Mouse (Mus musculus): Measurements from ENCODE around the gene Cd5.

Gene Cd5

GRCm38 (mm10) chr19:10758708-10759107 is 19.9 kb upstream of the Cd5 start:
- DNase-seq (ENCODE audit: low read depth, low spot score) = no peak

- no peak for DNase-seq (ENCODE audit: low read depth, low spot score)
Measured at GRCm38 (mm10) chr19:10757526-10757925, 18.7 kb upstream of the Cd5 start.

- DNase-seq (ENCODE audit: low read depth, low spot score) = no peak
Measured at GRCm38 (mm10) chr19:10757125-10757524, 18.3 kb upstream of the Cd5 start.

- no peak for DNase-seq (ENCODE audit: low read depth, low spot score)
Measured at GRCm38 (mm10) chr19:10752646-10753045, 13.8 kb upstream of the Cd5 start.

- no peak for DNase-seq (ENCODE audit: low read depth, low spot score)
Measured at GRCm38 (mm10) chr19:10752106-10752505, 13.3 kb upstream of the Cd5 start.

- DNase-seq (ENCODE audit: low read depth, low spot score) = no peak
Measured at GRCm38 (mm10) chr19:10751607-10752006, 12.8 kb upstream of the Cd5 start.

- no peak for DNase-seq (ENCODE audit: low read depth, low spot score)
Measured at GRCm38 (mm10) chr19:10750161-10750560, 11.4 kb upstream of the Cd5 start.

- no peak for DNase-seq (ENCODE audit: low read depth, low spot score)
Measured at GRCm38 (mm10) chr19:10749295-10749694, 10.5 kb upstream of the Cd5 start.

- DNase-seq (ENCODE audit: low read depth, low spot score) = peak; percentile 23
Measured at GRCm38 (mm10) chr19:10748401-10749102, 9.8 kb upstream of the Cd5 start.

- DNase-seq (ENCODE audit: low read depth, low spot score) = no peak
Measured at GRCm38 (mm10) chr19:10747718-10748117, 8.9 kb upstream of the Cd5 start.

- DNase-seq (ENCODE audit: low read depth, low spot score) = no peak
Measured at GRCm38 (mm10) chr19:10747182-10747581, 8.4 kb upstream of the Cd5 start.

GRCm38 (mm10) chr19:10742565-10742964 is 3.8 kb upstream of the Cd5 start:
- no peak for DNase-seq (ENCODE audit: low read depth, low spot score)

- DNase-seq (ENCODE audit: low read depth, low spot score) = no peak
Measured at GRCm38 (mm10) chr19:10742145-10742544, 3.3 kb upstream of the Cd5 start.

- no peak for DNase-seq (ENCODE audit: low read depth, low spot score)
Measured at GRCm38 (mm10) chr19:10740641-10741440, 2.0 kb upstream of the Cd5 start.

- DNase-seq (ENCODE audit: low read depth, low spot score) = no peak
Measured at GRCm38 (mm10) chr19:10739916-10740315, 1.1 kb upstream of the Cd5 start.

GRCm38 (mm10) chr19:10738038-10738437 is 764 bp downstream of the Cd5 start:
- DNase-seq (ENCODE audit: low read depth, low spot score) = no peak

GRCm38 (mm10) chr19:10735861-10736260 is 2.9 kb downstream of the Cd5 start:
- DNase-seq (ENCODE audit: low read depth, low spot score) = no peak

- DNase-seq (ENCODE audit: low read depth, low spot score) = no peak
Measured at GRCm38 (mm10) chr19:10735061-10735460, 3.7 kb downstream of the Cd5 start.

- DNase-seq (ENCODE audit: low read depth, low spot score) = no peak
Measured at GRCm38 (mm10) chr19:10734554-10734953, 4.2 kb downstream of the Cd5 start.

- no peak for DNase-seq (ENCODE audit: low read depth, low spot score)
Measured at GRCm38 (mm10) chr19:10733501-10734127, 5.2 kb downstream of the Cd5 start.

GRCm38 (mm10) chr19:10732741-10733140 is 6.1 kb downstream of the Cd5 start:
- no peak for DNase-seq (ENCODE audit: low read depth, low spot score)

GRCm38 (mm10) chr19:10731975-10732374 is 6.8 kb downstream of the Cd5 start:
- no peak for DNase-seq (ENCODE audit: low read depth, low spot score)

- DNase-seq (ENCODE audit: low read depth, low spot score) = no peak
Measured at GRCm38 (mm10) chr19:10730469-10730868, 8.3 kb downstream of the Cd5 start.
